Mouse (Mus musculus) forebrain, postnatal 0 days (tissue): ENCODE measurements around the gene Ly6g6c. TPM values are rescaled to one million over a fixed set of nuclear protein-coding genes. Genes with fewer than 3 reads are reported as not detected.

Experiments
- ATAC-seq: fragments of 200-750 bp; cut with Nextera tagmentation; 2 replicates; pipeline ENCODE4 v1.8.0; 2017; ENCODE audit warnings: mild to moderate bottlenecking, moderate library complexity
- DNase-seq: peaks from one replicate; pipeline ENCODE4 v3.0.0-alpha.2; 2015
- H3K27ac ChIP-seq: fragments of 300-500 bp; sonication (generic); 2 replicates; pipeline ENCODE4 v1.5.1; 2014; ENCODE audit warnings: low read depth, mild to moderate bottlenecking, antibody characterized with exemption, low read length, moderate library complexity, mixed read lengths
- H3K27me3 ChIP-seq: fragments of 300-500 bp; sonication (generic); 2 replicates; pipeline ENCODE4 v1.6.1; 2014; ENCODE audit warnings: mild to moderate bottlenecking, low read length, mixed read lengths; ENCODE audit not compliant: insufficient read depth
- H3K36me3 ChIP-seq: fragments of 300-500 bp; sonication (generic); 2 replicates; pipeline ENCODE4 v1.6.1; 2014; ENCODE audit warnings: mild to moderate bottlenecking, moderate library complexity; ENCODE audit not compliant: insufficient read depth
- H3K4me1 ChIP-seq: fragments of 300-500 bp; sonication (generic); 2 replicates; pipeline ENCODE4 v1.6.1; 2014; ENCODE audit warnings: antibody characterized with exemption; ENCODE audit not compliant: insufficient read depth
- H3K4me2 ChIP-seq: fragments of 300-500 bp; sonication (generic); 2 replicates; pipeline ENCODE4 v1.6.1; 2014; ENCODE audit warnings: low read depth, mild to moderate bottlenecking, moderate library complexity
- H3K4me3 ChIP-seq: fragments of 300-500 bp; sonication (generic); 2 replicates; pipeline ENCODE4 v1.5.1; 2014; ENCODE audit warnings: low read depth, low read length, mixed read lengths
- H3K9ac ChIP-seq: fragments of 300-500 bp; sonication (generic); 2 replicates; pipeline ENCODE4 v1.6.1; 2014; ENCODE audit warnings: mild to moderate bottlenecking
- H3K9me3 ChIP-seq: fragments of 300-500 bp; sonication (generic); 2 replicates; pipeline ENCODE4 v1.6.1; 2016; ENCODE audit warnings: low read length
- CTCF ChIP-seq: sonication (generic); IDR thresholded peaks from 2 replicates; pipeline ENCODE4 v1.5.1; 2016; ENCODE audit warnings: antibody characterized with exemption, control low read depth, low read depth
- whole genome bisulfite sequencing: fragments of 180-500 bp; shearing (Covaris S2); extraction: QIAGEN DNeasy Blood & Tissue Kit; methylation state at CpG from one replicate; pipeline ENCODE4 v1.1.7; 2014; 5-methylcytosine and 5-hydroxymethylcytosine counted together
- polyA plus RNA-seq: library from polyadenylated mRNA; unstranded; fragments of >200 nt; fragmentation: Nextera tagmentation; extraction: Ambion mirVana; gene quantifications from 2 replicates; pipeline ENCODE4 v1.2.1, GENCODE M21; 2015
- total RNA-seq: library from RNA; depleted of rRNA; stranded (reverse); fragments of >200 nt; gene quantifications from 2 replicates; pipeline ENCODE4 v1.2.3, GENCODE M21; 2014

Ly6g6c gene
- total and polyA plus RNA-seq, 2 experiments from 2014 or later, result not detected

DNA sequence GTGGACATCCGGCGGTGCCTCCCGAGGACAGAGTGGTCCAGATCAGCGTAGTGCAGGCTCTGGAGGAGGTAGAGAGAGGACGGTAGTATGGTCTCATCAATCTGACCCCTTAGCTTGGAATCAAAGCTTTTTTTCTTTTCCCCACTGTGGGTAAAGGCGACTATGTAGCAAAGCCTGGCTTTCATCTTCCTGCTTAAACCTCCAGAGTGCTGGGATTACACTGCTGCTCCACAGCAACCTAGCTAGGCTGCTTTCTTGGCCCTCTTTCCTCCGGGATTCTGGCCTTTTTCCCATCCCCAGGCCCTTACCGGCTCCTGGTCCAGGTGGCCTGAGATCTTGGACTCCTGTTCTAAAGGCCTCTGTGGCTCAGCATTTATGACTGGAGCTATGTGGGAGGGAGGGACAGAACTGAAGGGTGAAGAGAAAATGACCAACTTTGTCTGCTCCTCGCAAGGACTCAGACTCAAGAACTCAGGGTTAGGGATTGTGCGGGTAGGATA, 760 bp upstream of the Ly6g6c start:
- H3K4me1 ChIP-seq, result peaks cover 16% of the 10 kb centered on the region; the same call in 1 of the 2 replicates
- H3K9ac ChIP-seq, result no peak overlapping the region
- 39% methylated on average over 10 of the region's 10 CpGs for WGBS
- no peaks in the 10 kb centered on the region for H3K9me3 ChIP-seq
- H3K4me3 ChIP-seq, result no peak overlapping the region
- no peak overlapping the region for H3K27ac ChIP-seq
- TF ChIP-seq CTCF, result no peak
- peaks cover 12% of the 10 kb centered on the region for H3K36me3 ChIP-seq
- no peak overlapping the region for H3K4me2 ChIP-seq
- no peak for ATAC-seq
- DNase-seq, result no peak
- peaks cover 4% of the 10 kb centered on the region for H3K27me3 ChIP-seq

DNA sequence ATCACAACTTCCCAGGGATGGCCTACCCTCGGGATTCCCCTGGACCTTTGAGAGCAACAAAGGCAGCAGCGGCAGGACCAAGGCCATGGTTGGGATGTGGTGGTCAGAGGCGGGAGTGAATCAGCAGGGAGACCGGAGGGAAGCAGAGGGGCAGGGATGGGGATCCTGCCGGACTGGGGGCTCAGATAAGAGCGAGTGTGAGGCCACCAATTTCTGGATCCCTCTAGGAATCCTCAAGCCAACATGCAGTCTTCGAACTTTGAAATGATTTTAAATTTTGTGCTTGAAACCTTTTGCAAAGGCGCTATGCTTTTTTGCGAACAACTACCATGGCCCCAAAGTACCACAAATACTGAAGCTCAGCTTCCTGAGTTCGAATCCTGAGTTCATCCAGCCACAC, 896 bp downstream of the Ly6g6c start, which contains the start of gene Mpig6b:
Mpig6b (minus strand) TSS at position 101 of the 400 bp plus-strand sequence.
- H3K4me1 ChIP-seq, result 0 out of 2 replicates have a peak, but pooled peaks cover 8% of the 10 kb centered on the region
- H3K27me3 ChIP-seq, result peaks cover 4% of the 10 kb centered on the region
- no peaks in the 10 kb centered on the region for H3K9me3 ChIP-seq
- H3K4me2 ChIP-seq, result peak within 1 kb of the TSS; percentile 31
- DNase-seq (no peak), ATAC-seq (no peak)
- no peak for TF ChIP-seq CTCF
- H3K4me3 ChIP-seq, result peak within 1 kb of the TSS; percentile 9
- H3K27ac ChIP-seq, result no peak within 1 kb of the TSS
- H3K9ac ChIP-seq, result no peak within 1 kb of the TSS; the same call in 1 of the 2 replicates
- 48% methylated on average over 10 of the region's 10 CpGs for WGBS
- peaks cover 8% of the 10 kb centered on the region for H3K36me3 ChIP-seq

DNA sequence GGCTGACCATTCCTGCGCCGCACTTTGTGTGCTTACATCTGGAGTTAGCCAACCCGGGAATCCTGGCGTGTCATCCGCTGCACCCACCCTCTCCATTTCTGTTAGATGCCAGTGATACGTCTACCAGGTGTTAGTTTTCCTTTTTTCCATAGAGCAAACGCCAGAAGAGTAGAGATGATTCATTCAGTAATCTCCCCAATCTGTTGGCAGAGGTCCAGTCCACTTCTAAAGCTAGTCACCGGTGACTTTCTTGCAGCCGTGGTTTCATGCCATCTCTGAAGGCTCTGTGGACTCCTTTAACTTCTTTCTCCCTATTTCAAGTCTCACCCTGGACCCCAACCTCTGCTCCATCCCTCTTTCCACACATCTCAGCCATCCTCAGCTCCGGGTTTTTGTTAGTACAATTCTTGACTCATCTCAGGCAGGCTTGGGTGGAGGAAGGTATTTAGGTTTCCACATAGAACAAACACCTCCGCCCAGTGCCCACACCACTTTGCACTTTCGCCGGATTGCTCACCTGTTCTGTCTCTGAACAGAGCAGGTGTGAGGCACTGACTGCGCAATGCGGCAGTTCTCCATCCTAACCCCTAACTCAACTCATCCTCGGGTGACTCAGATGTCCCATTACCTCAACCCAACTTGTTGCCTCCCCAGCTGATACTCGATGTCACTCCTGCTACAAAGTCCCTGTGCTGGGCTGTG, 3.2 kb downstream of the Ly6g6c start:
- no peak for TF ChIP-seq CTCF
- Histone ChIP-seq H3K27me3 (peaks cover 4% of the 10 kb centered on the region), H3K4me2 (no peak overlapping the region), H3K4me3 (no peak overlapping the region), H3K4me1 (0 out of 2 replicates have a peak, but pooled peaks cover 8% of the 10 kb centered on the region), H3K9me3 (no peaks in the 10 kb centered on the region), H3K36me3 (no peaks in the 10 kb centered on the region), H3K27ac (no peak overlapping the region), H3K9ac (no peak overlapping the region)
- no peak for DNase-seq
- 83% methylated on average over 17 of the region's 17 CpGs for WGBS
- ATAC-seq, result no peak

DNA sequence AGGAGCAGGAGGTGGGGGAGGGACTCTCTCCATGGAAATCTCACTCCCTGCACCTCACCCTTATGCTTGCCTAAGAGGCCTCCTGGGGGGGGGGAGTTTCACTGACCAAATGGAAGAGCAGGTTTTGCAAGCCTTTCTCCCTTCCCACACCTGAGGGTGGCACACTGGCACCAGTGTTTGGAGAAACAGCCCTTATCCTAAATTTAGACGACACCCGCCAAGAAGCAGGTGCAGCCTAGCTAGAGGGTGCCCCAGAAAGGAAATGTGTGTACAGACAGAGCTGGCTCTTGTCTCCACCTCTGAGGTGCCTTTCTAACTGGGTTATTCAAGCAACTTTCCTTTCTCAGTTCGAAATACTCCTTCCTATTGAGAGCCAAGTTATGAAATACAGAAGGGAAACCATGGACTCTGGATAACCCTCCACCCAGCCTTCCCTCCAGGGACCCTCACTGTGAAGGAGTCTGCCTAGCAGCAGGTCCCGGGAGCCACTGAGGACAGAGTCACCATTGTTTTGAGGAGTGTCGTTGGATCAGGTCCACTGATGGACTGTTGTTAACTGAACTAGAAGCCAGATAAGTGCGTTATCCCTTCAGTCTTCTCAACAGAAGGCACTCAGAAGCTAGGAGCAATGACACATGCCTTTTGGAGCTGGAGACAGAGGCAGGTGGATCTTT, 5.5 kb downstream of the Ly6g6c start:
- Histone ChIP-seq H3K27ac (no peak overlapping the region), H3K36me3 (no peaks in the 10 kb centered on the region), H3K9me3 (no peaks in the 10 kb centered on the region), H3K4me2 (no peak overlapping the region), H3K4me1 (no peaks in the 10 kb centered on the region), H3K4me3 (no peak overlapping the region), H3K9ac (no peak overlapping the region), H3K27me3 (no peaks in the 10 kb centered on the region)
- 62% methylated on average over 6 of the region's 6 CpGs for WGBS
- no peak for ATAC-seq
- TF ChIP-seq CTCF, result no peak
- no peak for DNase-seq

DNA sequence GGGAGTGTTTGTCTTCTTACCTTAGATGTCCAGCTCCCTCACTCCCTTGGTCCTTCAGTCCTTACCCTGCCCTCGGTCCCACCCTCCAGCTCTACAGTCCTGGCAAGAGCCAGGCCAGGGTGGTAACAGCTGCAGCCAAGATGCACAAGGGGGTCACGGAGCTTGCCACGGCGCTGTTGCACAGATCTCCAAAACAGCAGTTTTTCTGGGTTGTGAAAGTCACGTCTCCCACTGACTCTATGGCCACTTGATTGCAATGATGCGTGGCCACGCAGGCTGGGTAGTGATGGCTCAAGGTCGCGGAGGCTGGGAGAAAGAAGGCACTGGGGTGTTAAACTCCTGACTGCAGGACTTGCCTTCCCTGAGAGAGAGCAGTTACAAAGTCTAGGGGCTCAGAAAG, 6.3 kb downstream of the Ly6g6c start:
- Histone ChIP-seq H3K27me3 (no peaks in the 10 kb centered on the region), H3K4me2 (no peak overlapping the region), H3K27ac (no peak overlapping the region), H3K4me3 (no peak overlapping the region), H3K36me3 (no peaks in the 10 kb centered on the region), H3K9me3 (no peaks in the 10 kb centered on the region), H3K9ac (no peak overlapping the region), H3K4me1 (no peaks in the 10 kb centered on the region)
- ATAC-seq (no peak), DNase-seq (no peak)
- WGBS, result 86% methylated on average over 9 of the region's 9 CpGs
- TF ChIP-seq CTCF, result no peak

DNA sequence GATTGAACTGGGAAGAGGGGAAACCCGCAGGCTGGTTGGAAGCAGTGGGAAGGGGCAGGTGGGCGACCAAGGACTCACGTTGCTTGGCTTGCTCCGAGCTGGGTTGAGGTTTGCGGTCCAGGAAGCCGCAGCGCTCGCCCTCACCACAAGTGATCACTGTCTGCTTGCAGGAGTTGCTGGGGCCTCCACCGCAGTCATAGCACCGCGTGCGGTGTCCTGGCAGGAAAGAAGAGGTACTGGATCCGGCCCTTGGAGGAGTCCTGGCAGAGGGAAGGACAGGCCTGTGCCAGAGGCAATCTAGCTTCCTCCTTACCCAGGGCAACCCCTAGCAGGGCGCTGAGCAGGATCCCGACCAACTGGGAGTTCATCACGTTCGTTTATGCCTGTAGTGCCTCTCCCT, 8.9 kb downstream of the Ly6g6c start:
- H3K4me2 ChIP-seq, result no peak overlapping the region
- no peaks in the 10 kb centered on the region for H3K9me3 ChIP-seq
- TF ChIP-seq CTCF, result no peak
- DNase-seq (no peak), ATAC-seq (no peak)
- no peak overlapping the region for H3K4me3 ChIP-seq
- H3K27ac ChIP-seq, result no peak overlapping the region
- H3K27me3 ChIP-seq, result no peaks in the 10 kb centered on the region
- WGBS, result 48% methylated on average over 14 of the region's 17 CpGs
- 0 out of 2 replicates have a peak, but pooled peaks cover 5% of the 10 kb centered on the region for H3K4me1 ChIP-seq
- H3K9ac ChIP-seq, result no peak overlapping the region
- H3K36me3 ChIP-seq, result no peaks in the 10 kb centered on the region

DNA sequence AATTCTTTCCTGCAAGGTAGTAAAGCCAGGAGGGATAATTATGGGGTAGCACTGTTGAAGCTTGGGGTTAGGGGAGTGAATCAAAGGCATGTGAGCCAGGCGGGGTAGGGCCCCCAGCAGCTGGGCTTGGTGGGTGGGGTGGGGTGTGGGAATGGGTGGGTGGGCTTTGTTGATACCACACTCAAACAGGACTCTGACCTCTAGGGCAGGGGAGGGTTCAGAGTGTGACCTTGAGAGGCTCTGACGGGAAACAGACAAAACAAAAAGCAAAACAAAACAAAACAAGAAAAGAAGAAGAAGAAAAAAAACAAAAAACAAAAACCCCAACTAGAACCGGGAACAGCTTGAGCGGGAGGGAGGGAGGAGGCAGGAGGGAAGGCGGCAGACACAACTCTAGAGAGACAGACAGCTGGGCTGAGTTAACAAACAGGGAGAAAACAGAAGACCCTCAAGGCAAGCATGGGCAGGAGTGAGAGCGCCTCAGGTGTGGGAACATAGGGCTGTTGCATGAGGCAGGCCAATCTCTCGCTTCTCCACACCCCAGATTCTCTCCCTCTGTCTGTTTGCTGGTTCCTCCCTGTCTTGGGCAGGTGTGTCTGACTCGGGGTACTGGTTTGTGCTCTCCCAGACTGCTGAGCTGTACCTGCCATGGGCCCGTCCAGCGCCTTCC, 11.5 kb downstream of the Ly6g6c start, which contains the start of gene Ly6g6e:
Ly6g6e (plus strand) TSS at position 396 of the 670 bp plus-strand sequence.
- peak; percentile 53 for DNase-seq
- Histone ChIP-seq H3K4me3 (no peak within 1 kb of the TSS; the same call in 1 of the 2 replicates), H3K36me3 (no peaks in the 10 kb centered on the region), H3K9ac (peak within 1 kb of the TSS; percentile 40; the same call in 1 of the 2 replicates), H3K4me2 (peak within 1 kb of the TSS; percentile 41), H3K27ac (peak within 1 kb of the TSS; percentile 57; the same call in 1 of the 2 replicates), H3K27me3 (no peaks in the 10 kb centered on the region), H3K9me3 (no peaks in the 10 kb centered on the region), H3K4me1 (0 out of 2 replicates have a peak, but pooled peaks cover 5% of the 10 kb centered on the region)
- WGBS, result 29% methylated on average over 10 of the region's 10 CpGs
- no peak for TF ChIP-seq CTCF
- peak; percentile 53 for ATAC-seq
